Mouse (Mus musculus): ENCODE results near the gene Otos. TPM values are rescaled to one million over a fixed set of nuclear protein-coding genes. Genes with fewer than 3 reads are reported as not detected.

Gene Otos
- 0.77 TPM for polyA plus RNA-seq (2015; fragmentation: Illumina TruSeq; extraction: RNeasy Lipid Tissue Mini Kit (QIAGEN cat#74804); ENCODE audit: low read depth, low replicate concordance)

DNA sequence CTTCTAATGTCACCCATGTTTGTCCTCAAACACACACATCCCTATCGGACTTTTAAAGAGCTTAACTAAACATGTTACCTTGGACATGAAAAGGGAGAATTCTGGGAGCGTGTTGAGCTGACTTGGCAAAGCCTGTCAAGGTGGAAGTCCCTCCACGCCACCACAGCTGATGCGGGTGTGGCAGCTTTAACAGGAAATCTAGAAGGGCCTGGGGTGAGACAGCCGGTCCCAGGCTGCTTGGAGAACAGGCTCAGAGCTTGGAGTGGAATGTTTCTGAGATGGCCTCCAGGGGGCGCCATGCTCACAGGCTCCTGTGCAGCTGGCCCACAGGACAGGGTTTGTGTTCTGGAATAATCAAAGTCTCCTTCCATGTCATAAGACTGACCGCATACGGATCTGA is at the start of gene Otos:
TSS of gene Otos (minus strand) at position 169 of the 400 bp plus-strand sequence.

DNA sequence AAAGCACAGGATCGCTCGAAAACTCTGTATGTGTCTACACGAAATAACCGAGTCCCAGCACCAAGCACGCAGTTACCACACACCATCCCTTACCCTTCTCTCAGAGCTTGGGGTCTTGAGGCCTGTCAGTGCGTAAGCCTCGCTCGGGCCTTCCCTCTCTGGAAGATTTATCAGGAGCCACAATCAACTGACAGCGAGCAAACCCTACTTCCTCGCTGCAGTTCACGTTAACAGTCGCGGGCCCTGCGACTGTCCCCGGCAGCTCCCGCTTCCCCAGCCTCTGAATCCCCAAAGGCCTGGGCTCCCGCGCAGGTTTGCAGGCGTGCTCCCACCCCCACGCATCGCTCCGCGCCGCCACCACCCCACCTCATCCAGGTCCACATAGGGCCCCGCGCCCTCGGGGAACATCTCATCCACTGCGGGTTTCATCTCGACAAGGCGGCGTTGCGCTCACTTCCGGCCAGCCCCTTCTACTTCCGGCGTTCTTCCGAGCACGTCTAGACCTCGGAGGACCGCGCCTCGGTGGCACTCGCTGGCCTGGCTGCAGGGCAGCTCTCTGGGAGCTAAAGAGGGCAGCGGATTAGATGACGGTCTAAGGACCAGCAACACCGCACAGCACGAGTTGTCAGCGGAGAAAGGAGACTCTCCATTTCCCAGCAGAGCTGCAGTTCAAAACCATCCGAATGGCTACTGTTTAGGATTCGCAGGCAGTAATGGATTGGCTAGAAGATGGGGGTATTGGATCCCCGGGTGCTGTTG is 6.9 kb downstream of the Otos start, which contains the start of gene Cops9:
TSS of gene Cops9 (minus strand) at position 472 of the 759 bp plus-strand sequence.

DNA sequence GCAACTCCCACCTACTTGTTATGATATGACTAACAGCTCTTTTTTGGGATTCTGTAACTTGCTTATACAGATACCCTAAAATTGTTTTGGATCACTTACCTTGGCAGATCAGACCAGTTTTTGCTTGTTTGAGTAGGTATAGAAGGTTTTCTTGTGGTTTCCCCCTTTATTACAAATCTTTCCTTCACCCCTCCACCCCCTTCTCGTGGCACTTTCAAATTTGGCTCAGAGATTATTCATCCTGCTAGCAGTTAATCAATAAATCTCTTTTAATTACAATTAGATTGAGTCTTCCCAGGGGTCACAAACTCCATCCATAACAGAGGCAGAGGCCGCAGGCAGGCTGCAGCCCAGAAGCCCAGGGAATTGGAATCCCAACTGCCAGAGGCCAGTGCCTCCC is 31.2 kb downstream of the Otos start, which contains the start of gene Olfr12:
TSS of gene Olfr12 (plus strand) at position 301 of the 400 bp plus-strand sequence.

DNA sequence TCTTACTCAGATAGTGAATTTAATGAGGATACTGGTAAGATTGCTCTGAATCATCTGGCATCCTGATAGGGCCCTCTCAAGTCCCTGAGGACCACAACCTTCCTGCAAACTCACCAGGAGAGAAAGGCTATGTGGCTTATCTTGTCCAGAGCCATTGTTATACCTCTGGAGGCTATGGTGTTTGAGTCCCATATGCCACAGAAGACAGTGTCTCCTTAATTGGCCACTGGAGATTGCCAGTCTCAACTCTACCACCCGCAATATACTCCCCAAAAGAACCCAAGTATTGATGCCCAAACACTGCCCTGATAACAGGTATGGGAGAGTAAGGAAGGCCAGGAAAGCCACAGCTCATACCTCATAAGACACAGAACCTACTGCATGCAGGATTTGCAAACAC is 43.2 kb downstream of the Otos start, which contains the start of gene Olfr1410:
TSS of gene Olfr1410 (plus strand) at position 301 of the 400 bp plus-strand sequence.

Other genes starting within 250 kb of the Otos start
- 204 TPM for gene Ndufa10, start 175.0 kb downstream of the Otos start, polyA plus RNA-seq (2015; fragmentation: Illumina TruSeq; extraction: RNeasy Lipid Tissue Mini Kit (QIAGEN cat#74804); ENCODE audit: low read depth, low replicate concordance)
- gene Olfr1416, start 163.7 kb downstream of the Otos start, polyA plus RNA-seq (2015; fragmentation: Illumina TruSeq; extraction: RNeasy Lipid Tissue Mini Kit (QIAGEN cat#74804); ENCODE audit: low read depth, low replicate concordance): not detected
- not detected for gene Olfr1415, start 152.7 kb downstream of the Otos start, polyA plus RNA-seq (2015; fragmentation: Illumina TruSeq; extraction: RNeasy Lipid Tissue Mini Kit (QIAGEN cat#74804); ENCODE audit: low read depth, low replicate concordance)
- gene Olfr1414, start 130.2 kb downstream of the Otos start, polyA plus RNA-seq (2015; fragmentation: Illumina TruSeq; extraction: RNeasy Lipid Tissue Mini Kit (QIAGEN cat#74804); ENCODE audit: low read depth, low replicate concordance): not detected
- not detected for gene Olfr1413, start 77.5 kb downstream of the Otos start, polyA plus RNA-seq (2015; fragmentation: Illumina TruSeq; extraction: RNeasy Lipid Tissue Mini Kit (QIAGEN cat#74804); ENCODE audit: low read depth, low replicate concordance)
- gene Olfr1412, start 63.1 kb downstream of the Otos start, polyA plus RNA-seq (2015; fragmentation: Illumina TruSeq; extraction: RNeasy Lipid Tissue Mini Kit (QIAGEN cat#74804); ENCODE audit: low read depth, low replicate concordance): not detected
- not detected for gene Olfr1411, start 54.4 kb downstream of the Otos start, polyA plus RNA-seq (2015; fragmentation: Illumina TruSeq; extraction: RNeasy Lipid Tissue Mini Kit (QIAGEN cat#74804); ENCODE audit: low read depth, low replicate concordance)
- not detected for gene Olfr1410, start 43.1 kb downstream of the Otos start, polyA plus RNA-seq (2015; fragmentation: Illumina TruSeq; extraction: RNeasy Lipid Tissue Mini Kit (QIAGEN cat#74804); ENCODE audit: low read depth, low replicate concordance)
- gene Olfr12, start 31.1 kb downstream of the Otos start, polyA plus RNA-seq (2015; fragmentation: Illumina TruSeq; extraction: RNeasy Lipid Tissue Mini Kit (QIAGEN cat#74804); ENCODE audit: low read depth, low replicate concordance): not detected
- 505 TPM for gene Cops9, start 6.9 kb downstream of the Otos start, polyA plus RNA-seq (2015; fragmentation: Illumina TruSeq; extraction: RNeasy Lipid Tissue Mini Kit (QIAGEN cat#74804); ENCODE audit: low read depth, low replicate concordance)
- gene Gpc1, start 182.8 kb upstream of the Otos start, polyA plus RNA-seq (2015; fragmentation: Illumina TruSeq; extraction: RNeasy Lipid Tissue Mini Kit (QIAGEN cat#74804); ENCODE audit: low read depth, low replicate concordance): 53.0 TPM

Measured in brain, adult 10 weeks (tissue).